Mouse (Mus musculus): Measurements from ENCODE around the gene P4hb. TPM values are rescaled to one million over a fixed set of nuclear protein-coding genes. Genes with fewer than 3 reads are reported as not detected.
"Not testable (repeated sequence)": the region's sequence is repeated elsewhere in the genome, so short reads cannot be mapped to it uniquely, and the experiment has no call there.

Gene P4hb
- polyA plus RNA-seq, 1 experiment from 2014 or later = 480 TPM

DNA sequence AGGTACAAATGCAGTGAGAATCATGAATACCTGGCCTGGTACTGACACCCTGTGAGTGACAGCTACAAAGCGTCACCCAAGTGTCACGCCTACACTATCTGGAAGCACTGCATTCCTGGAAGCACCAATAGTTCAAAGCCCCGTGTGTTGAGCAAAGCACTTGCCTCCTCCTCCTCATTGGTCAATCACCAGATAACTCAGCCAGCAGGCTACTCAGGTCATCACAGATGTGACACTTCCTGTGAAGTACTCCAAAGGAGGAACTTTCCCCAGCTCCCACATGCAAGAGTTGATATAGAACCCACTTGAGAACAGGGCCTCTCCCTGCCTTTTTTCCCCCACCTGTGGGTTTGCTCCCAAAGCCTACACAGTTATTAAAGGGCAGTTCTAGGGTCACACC is 1.9 kb downstream of the P4hb start:
- Histone ChIP-seq H3K36me3 (peaks cover 47% of the 10 kb centered on the region), H3K9me3 (replicated peaks) (no peaks in the 10 kb centered on the region)
- WGBS = 39% methylated on average over 3 of the region's 3 CpGs

DNA sequence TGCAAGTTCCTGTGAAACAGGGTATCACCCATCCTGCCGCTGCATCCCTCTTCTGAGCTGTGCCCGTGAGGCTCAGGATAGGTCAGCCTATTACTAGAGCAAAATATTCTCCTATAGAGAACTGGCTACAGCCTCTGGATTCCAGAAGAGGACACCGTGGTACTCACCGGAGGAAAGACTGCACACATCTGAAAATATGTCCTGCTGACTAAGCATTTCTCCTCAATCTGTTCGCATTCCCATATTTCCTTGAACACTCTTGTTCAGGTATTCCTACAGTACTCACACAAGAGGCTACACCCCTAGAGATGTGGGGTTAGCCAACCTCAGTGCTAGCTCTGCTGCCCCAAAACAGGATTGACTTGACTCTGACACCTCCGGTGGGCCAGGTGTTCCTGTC is 4.7 kb downstream of the P4hb start:
- Histone ChIP-seq H3K27me3 (replicated peaks) (no peaks in the 10 kb centered on the region), H3K4me1 (replicated peaks) (peaks cover 13% of the 10 kb centered on the region), H3K9ac (no peak overlapping the region), H3K27ac (ENCODE audit: poor library complexity, severe bottlenecking) (no peak overlapping the region), H3K9me3 (replicated peaks) (no peaks in the 10 kb centered on the region), H3K36me3 (peaks cover 74% of the 10 kb centered on the region), H3K4me2 (no peak overlapping the region), H3K4me3 (no peak overlapping the region)
- 92% methylated on average over 6 of the region's 6 CpGs for WGBS
- no peak for ATAC-seq (ENCODE audit: insufficient number of reproducible peaks, low FRiP score)

More for the DNA sequence above, 1.9 kb downstream of the P4hb start:
- peaks cover 21% of the 10 kb centered on the region for H3K4me1 ChIP-seq (replicated peaks)
- ATAC-seq (ENCODE audit: insufficient number of reproducible peaks, low FRiP score) = no peak
- peak overlapping the region; percentile 80 for H3K4me2 ChIP-seq
- H3K9ac ChIP-seq = peak overlapping the region; percentile 96
- no peak overlapping the region for H3K27ac ChIP-seq (ENCODE audit: poor library complexity, severe bottlenecking)
- H3K4me3 ChIP-seq = peak overlapping the region; percentile 95
- H3K27me3 ChIP-seq (replicated peaks) = no peaks in the 10 kb centered on the region

DNA sequence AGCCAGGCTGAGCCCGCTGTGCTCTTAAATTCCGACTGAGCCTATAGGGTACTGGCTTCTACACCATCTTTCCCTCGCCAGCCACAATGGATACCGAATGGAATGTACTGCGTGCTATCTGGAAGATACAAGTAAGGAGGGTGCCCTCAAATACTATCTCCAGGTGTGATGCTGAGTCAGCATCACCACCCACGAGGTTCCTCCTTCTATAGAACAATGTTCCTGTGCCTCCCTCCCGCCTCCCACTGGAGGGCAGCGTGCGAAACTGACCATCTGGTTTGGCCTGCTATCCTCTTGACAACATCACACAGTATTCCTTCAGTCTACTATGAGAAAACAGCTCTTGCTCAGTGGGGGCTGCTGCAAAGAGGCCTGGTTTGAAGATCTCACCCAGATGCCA is 7.9 kb downstream of the P4hb start:
- WGBS = 82% methylated on average over 9 of the region's 9 CpGs
- no peaks in the 10 kb centered on the region for H3K27me3 ChIP-seq (replicated peaks)
- no peak for ATAC-seq (ENCODE audit: insufficient number of reproducible peaks, low FRiP score)
- peaks cover 92% of the 10 kb centered on the region for H3K36me3 ChIP-seq
- no peak overlapping the region for H3K27ac ChIP-seq (ENCODE audit: poor library complexity, severe bottlenecking)
- no peak overlapping the region for H3K4me2 ChIP-seq
- H3K9me3 ChIP-seq (replicated peaks) = no peaks in the 10 kb centered on the region
- H3K9ac ChIP-seq = no peak overlapping the region; the same call in 1 of the 2 replicates
- no peak overlapping the region for H3K4me3 ChIP-seq
- H3K4me1 ChIP-seq (replicated peaks) = no peaks in the 10 kb centered on the region

- ATAC-seq (ENCODE audit: insufficient number of reproducible peaks, low FRiP score) = no peak
- Histone ChIP-seq H3K27ac (ENCODE audit: poor library complexity, severe bottlenecking) (no peak overlapping the region), H3K9me3 (replicated peaks) (no peaks in the 10 kb centered on the region), H3K27me3 (replicated peaks) (no peaks in the 10 kb centered on the region), H3K9ac (no peak overlapping the region), H3K4me2 (no peak overlapping the region), H3K36me3 (peaks cover 92% of the 10 kb centered on the region), H3K4me1 (replicated peaks) (no peaks in the 10 kb centered on the region), H3K4me3 (no peak overlapping the region)
- 95% methylated on average over 13 of the region's 13 CpGs for WGBS
Observed at GRCm38 (mm10) chr11:120562949-120563348, 10.1 kb downstream of the P4hb start.

- H3K4me3 ChIP-seq = no peak overlapping the region
- no peaks in the 10 kb centered on the region for H3K4me1 ChIP-seq (replicated peaks)
- H3K27me3 ChIP-seq (replicated peaks) = no peaks in the 10 kb centered on the region
- peaks cover 4% of the 10 kb centered on the region; the same call in 1 of the 2 replicates for H3K9me3 ChIP-seq (replicated peaks)
- ATAC-seq (ENCODE audit: insufficient number of reproducible peaks, low FRiP score) = no peak
- no peak overlapping the region for H3K27ac ChIP-seq (ENCODE audit: poor library complexity, severe bottlenecking)
- no peak overlapping the region for H3K9ac ChIP-seq
- peaks cover 74% of the 10 kb centered on the region for H3K36me3 ChIP-seq
- WGBS = 88% methylated on average over 13 of the region's 13 CpGs
- H3K4me2 ChIP-seq = no peak overlapping the region
Observed at GRCm38 (mm10) chr11:120560952-120561728, 11.9 kb downstream of the P4hb start.

GRCm38 (mm10) chr11:120558843-120559242 is 14.2 kb downstream of the P4hb start:
- peaks cover 52% of the 10 kb centered on the region for H3K36me3 ChIP-seq
- 90% methylated on average over 6 of the region's 6 CpGs for WGBS

DNA sequence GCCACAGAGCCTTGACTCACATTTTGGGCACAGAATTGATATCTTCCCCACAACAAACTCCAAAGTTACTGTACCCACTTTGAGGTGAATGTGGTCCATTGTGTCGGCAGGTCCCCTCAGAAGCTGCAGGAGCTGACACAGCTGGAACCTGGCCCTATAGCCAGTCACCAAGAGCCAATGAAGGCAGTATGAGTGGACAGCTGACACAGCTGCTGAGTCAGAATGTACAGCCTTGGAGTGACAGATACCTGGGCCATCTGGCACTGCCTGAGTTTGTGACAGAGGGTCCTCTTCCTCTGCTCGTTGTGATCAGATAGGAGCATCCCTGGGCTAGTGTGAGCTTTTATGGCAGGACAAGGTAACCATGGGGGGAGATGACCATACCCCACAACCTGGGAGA is 17.8 kb downstream of the P4hb start:
- H3K4me2 ChIP-seq = no peak overlapping the region
- H3K4me3 ChIP-seq = no peak overlapping the region
- 49% methylated on average over 2 of the region's 2 CpGs for WGBS
- H3K27me3 ChIP-seq (replicated peaks) = no peaks in the 10 kb centered on the region
- H3K4me1 ChIP-seq (replicated peaks) = peaks cover 18% of the 10 kb centered on the region
- ATAC-seq (ENCODE audit: insufficient number of reproducible peaks, low FRiP score) = 0 out of 2 replicates have a peak, but pooled peaks have one; percentile 48
- H3K9ac ChIP-seq = no peak overlapping the region
- peak overlapping the region; percentile 2; the same call in 1 of the 2 replicates for H3K27ac ChIP-seq (ENCODE audit: poor library complexity, severe bottlenecking)
- H3K9me3 ChIP-seq (replicated peaks) = peaks cover 4% of the 10 kb centered on the region; the same call in 1 of the 2 replicates
- H3K36me3 ChIP-seq = peaks cover 17% of the 10 kb centered on the region

More at GRCm38 (mm10) chr11:120558843-120559242, 14.2 kb downstream of the P4hb start:
- H3K4me3 ChIP-seq; H3K4me2 ChIP-seq; H3K9ac ChIP-seq; H3K27me3 ChIP-seq (replicated peaks); H3K27ac ChIP-seq (ENCODE audit: poor library complexity, severe bottlenecking); ATAC-seq (ENCODE audit: insufficient number of reproducible peaks, low FRiP score); H3K9me3 ChIP-seq (replicated peaks): not testable (repeated sequence)
- peaks cover 15% of the 10 kb centered on the region for H3K4me1 ChIP-seq (replicated peaks)

- Histone ChIP-seq H3K36me3 (peaks cover 12% of the 10 kb centered on the region), H3K27me3 (replicated peaks) (no peaks in the 10 kb centered on the region), H3K9me3 (replicated peaks) (peaks cover 4% of the 10 kb centered on the region; the same call in 1 of the 2 replicates), H3K4me1 (replicated peaks) (peaks cover 22% of the 10 kb centered on the region), H3K27ac (ENCODE audit: poor library complexity, severe bottlenecking) (peak overlapping the region; percentile 2; the same call in 1 of the 2 replicates), H3K4me2 (no peak overlapping the region), H3K9ac (no peak overlapping the region), H3K4me3 (no peak overlapping the region)
- ATAC-seq (ENCODE audit: insufficient number of reproducible peaks, low FRiP score) = no peak
- 33% methylated on average over 7 of the region's 7 CpGs for WGBS
Observed at GRCm38 (mm10) chr11:120554834-120555233, 18.2 kb downstream of the P4hb start.

GRCm38 (mm10) chr11:120552736-120553135 is 20.3 kb downstream of the P4hb start:
- H3K27me3 ChIP-seq (replicated peaks) = no peaks in the 10 kb centered on the region
- H3K36me3 ChIP-seq = no peaks in the 10 kb centered on the region
- H3K9me3 ChIP-seq (replicated peaks) = peaks cover 4% of the 10 kb centered on the region; the same call in 1 of the 2 replicates
- H3K27ac ChIP-seq (ENCODE audit: poor library complexity, severe bottlenecking) = no peak overlapping the region
- ATAC-seq (ENCODE audit: insufficient number of reproducible peaks, low FRiP score) = no peak
- peaks cover 34% of the 10 kb centered on the region for H3K4me1 ChIP-seq (replicated peaks)
- no peak overlapping the region for H3K4me3 ChIP-seq
- whole genome bisulfite sequencing = 73% methylated on average over 5 of the region's 5 CpGs
- no peak overlapping the region for H3K4me2 ChIP-seq
- no peak overlapping the region for H3K9ac ChIP-seq

- Histone ChIP-seq H3K9ac (peak within 1 kb of the TSS; percentile 98), H3K27me3 (replicated peaks) (no peaks in the 10 kb centered on the region), H3K4me2 (peak within 1 kb of the TSS; percentile 91), H3K9me3 (replicated peaks) (no peaks in the 10 kb centered on the region), H3K4me3 (peak within 1 kb of the TSS; percentile 95), H3K36me3 (peaks cover 3% of the 10 kb centered on the region; the same call in 1 of the 2 replicates), H3K27ac (ENCODE audit: poor library complexity, severe bottlenecking) (peak within 1 kb of the TSS; percentile 97; the same call in 1 of the 2 replicates), H3K4me1 (replicated peaks) (peaks cover 40% of the 10 kb centered on the region)
- ATAC-seq (ENCODE audit: insufficient number of reproducible peaks, low FRiP score) = no peak
- 92% methylated on average over 28 of the region's 28 CpGs for WGBS
Observed at GRCm38 (mm10) chr11:120550810-120551440, 22.1 kb downstream of the P4hb start, which contains the start of gene Ppp1r27. Ppp1r27 (minus strand) TSS chr11:120551132.

Measured in heart, embryonic 12.5 days (tissue).